Mouse (Mus musculus): ENCODE results near the gene Pikfyve. TPM values are rescaled to one million over a fixed set of nuclear protein-coding genes. Genes with fewer than 3 reads are reported as not detected.

The Pikfyve gene
- total and polyA plus RNA-seq, 2 experiments: 2.8 to 18.7 TPM

GRCm38 (mm10) chr1:65314054-65315021 lies 127.9 kb downstream of the Pikfyve start:
- Histone ChIP-seq H3K36me3 (ENCODE audit: control insufficient read depth, insufficient read depth, low read length) (no peaks in the 10 kb centered on the region), H3K27me3 (ENCODE audit: control insufficient read depth, insufficient read depth, low read length) (peaks cover 6% of the 10 kb centered on the region; the same call in 1 of the 2 replicates), H3K9ac (ENCODE audit: low read depth, low read length) (no peak overlapping the region), H3K27ac (replicated peaks; ENCODE audit: insufficient read depth, low read depth, low read length) (no peak overlapping the region), H3K79me2 (ENCODE audit: control insufficient read depth, insufficient read depth, low read length) (no peaks in the 10 kb centered on the region), H3K4me3 (ENCODE audit: insufficient read depth, low read depth, low read length) (no peak overlapping the region), H3K4me1 (ENCODE audit: control insufficient read depth, insufficient read depth, low read length) (peaks cover 2% of the 10 kb centered on the region; the same call in 1 of the 2 replicates)
- no peak for DNase-seq (ENCODE audit: extremely low read depth, low read depth, low spot score)
- 76% methylated on average over 13 of the region's 13 CpGs for WGBS
- TF ChIP-seq POLR2A (IDR thresholded peaks at IDR 0.05; ENCODE audit: extremely low read depth, insufficient read depth, low read length) (no peak), CTCF (IDR thresholded peaks at IDR 0.05; ENCODE audit: low read depth, low read length) (no peak)

DNA sequence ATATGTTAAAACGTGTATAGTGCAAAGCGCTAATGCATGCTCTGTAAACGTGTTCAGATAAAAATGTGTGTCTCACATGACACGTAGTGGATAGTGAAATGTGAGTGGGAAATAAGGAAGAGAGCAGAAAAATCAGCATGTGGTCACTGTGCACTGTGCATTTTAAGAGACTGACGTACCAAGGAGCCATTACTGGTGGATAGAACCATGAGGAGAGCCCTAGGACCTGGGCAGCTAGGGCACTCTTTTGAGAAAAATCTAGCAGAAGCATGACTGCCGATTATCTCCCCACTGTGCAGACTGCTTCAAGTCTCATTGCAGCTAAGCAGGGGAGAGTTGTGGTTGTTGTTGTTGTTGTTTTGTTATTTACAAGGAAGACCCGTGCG lies 128.5 kb downstream of the Pikfyve start:
- Histone ChIP-seq H3K27me3 (ENCODE audit: control insufficient read depth, insufficient read depth, low read length) (peaks cover 6% of the 10 kb centered on the region; the same call in 1 of the 2 replicates), H3K27ac (replicated peaks; ENCODE audit: insufficient read depth, low read depth, low read length) (no peak overlapping the region), H3K79me2 (ENCODE audit: control insufficient read depth, insufficient read depth, low read length) (no peaks in the 10 kb centered on the region), H3K4me3 (ENCODE audit: insufficient read depth, low read depth, low read length) (no peak overlapping the region), H3K4me1 (ENCODE audit: control insufficient read depth, insufficient read depth, low read length) (peaks cover 2% of the 10 kb centered on the region; the same call in 1 of the 2 replicates), H3K36me3 (ENCODE audit: control insufficient read depth, insufficient read depth, low read length) (no peaks in the 10 kb centered on the region), H3K9ac (ENCODE audit: low read depth, low read length) (no peak overlapping the region)
- 87% methylated on average over 8 of the region's 8 CpGs for WGBS
- DNase-seq (ENCODE audit: extremely low read depth, low read depth, low spot score): no peak
- TF ChIP-seq POLR2A (IDR thresholded peaks at IDR 0.05; ENCODE audit: extremely low read depth, insufficient read depth, low read length) (no peak), CTCF (IDR thresholded peaks at IDR 0.05; ENCODE audit: low read depth, low read length) (no peak)

Other genes starting within 250 kb of the Pikfyve start
- gene Plekhm3, start 229.9 kb upstream of the Pikfyve start, total RNA-seq (2014; rRNA removed): 2.8 TPM in 2 replicates
- gene Plekhm3, start 229.9 kb upstream of the Pikfyve start, polyA plus RNA-seq (2012; rRNA removed): 0.44 and 0.73 TPM in 2 replicates
- gene Akr1cl, start 153.9 kb upstream of the Pikfyve start, total RNA-seq (2014; rRNA removed): 0.18 and 6.6 TPM in 2 replicates
- not detected in 2 replicates for gene Akr1cl, start 153.9 kb upstream of the Pikfyve start, polyA plus RNA-seq (2012; rRNA removed)
- gene Cryge, start 135.5 kb upstream of the Pikfyve start, total RNA-seq (2014; rRNA removed): not detected in 2 replicates
- not detected in 2 replicates for gene Cryge, start 135.5 kb upstream of the Pikfyve start, polyA plus RNA-seq (2012; rRNA removed)
- gene Crygd, start 123.2 kb upstream of the Pikfyve start, total RNA-seq (2014; rRNA removed): not detected in 2 replicates
- not detected in 2 replicates for gene Crygd, start 123.2 kb upstream of the Pikfyve start, polyA plus RNA-seq (2012; rRNA removed)
- gene Crygc, start 113.0 kb upstream of the Pikfyve start, total RNA-seq (2014; rRNA removed): not detected in 2 replicates
- not detected in 2 replicates for gene Crygc, start 113.0 kb upstream of the Pikfyve start, polyA plus RNA-seq (2012; rRNA removed)
- gene Crygb, start 104.4 kb upstream of the Pikfyve start, total RNA-seq (2014; rRNA removed): not detected in 2 replicates
- not detected in 2 replicates for gene Crygb, start 104.4 kb upstream of the Pikfyve start, polyA plus RNA-seq (2012; rRNA removed)
- not detected in 2 replicates for gene Cryga, start 83.3 kb upstream of the Pikfyve start, total RNA-seq (2014; rRNA removed)
- gene Cryga, start 83.3 kb upstream of the Pikfyve start, polyA plus RNA-seq (2012; rRNA removed): not detected in 2 replicates
- not detected in 2 replicates for gene Gm28845, start 67.1 kb upstream of the Pikfyve start, total RNA-seq (2014; rRNA removed)
- not detected in 2 replicates for gene Gm28845, start 67.1 kb upstream of the Pikfyve start, polyA plus RNA-seq (2012; rRNA removed)
- gene D630023F18Rik, start 63.5 kb upstream of the Pikfyve start, total RNA-seq (2014; rRNA removed): not detected in 2 replicates
- 0.17 TPM in 1 of 2 replicates, not detected in the other for gene D630023F18Rik, start 63.5 kb upstream of the Pikfyve start, polyA plus RNA-seq (2012; rRNA removed)
- gene Idh1, start 183 bp upstream of the Pikfyve start, total RNA-seq (2014; rRNA removed): 510 and 624 TPM in 2 replicates
- 137 and 155 TPM in 2 replicates for gene Idh1, start 183 bp upstream of the Pikfyve start, polyA plus RNA-seq (2012; rRNA removed)
- gene Pth2r, start 95.4 kb downstream of the Pikfyve start, total RNA-seq (2014; rRNA removed): not detected in 2 replicates
- gene Pth2r, start 95.4 kb downstream of the Pikfyve start, polyA plus RNA-seq (2012; rRNA removed): not detected in 2 replicates